Mouse (Mus musculus) neural tube, embryonic 12.5 days (tissue): ENCODE data around the gene Lilr4b. TPM values are rescaled to one million over a fixed set of nuclear protein-coding genes. Genes with fewer than 3 reads are reported as not detected.
"Not testable (repeated sequence)": the region's sequence is repeated elsewhere in the genome, so short reads cannot be mapped to it uniquely, and the experiment has no call there.

Source experiments
- ATAC-seq: fragments of 200-750 bp; cut with Nextera tagmentation; 2 replicates; pipeline ENCODE4 v1.8.0; 2017; ENCODE audit warnings: low read depth, mild to moderate bottlenecking, moderate TSS enrichment, moderate library complexity; ENCODE audit not compliant: low FRiP score
- H3K27ac ChIP-seq: fragments of 300-500 bp; sonication (generic); 2 replicates; pipeline ENCODE4 v1.5.1; 2016
- H3K27me3 ChIP-seq: fragments of 300-500 bp; sonication (generic); replicated peaks from 2 replicates; pipeline ENCODE4 v1.6.1; 2016; ENCODE audit warnings: mild to moderate bottlenecking
- H3K36me3 ChIP-seq: fragments of 300-500 bp; sonication (generic); 2 replicates; pipeline ENCODE4 v1.6.1; 2016; ENCODE audit warnings: mild to moderate bottlenecking
- H3K4me1 ChIP-seq: fragments of 300-500 bp; sonication (generic); 2 replicates; pipeline ENCODE4 v1.6.1; 2016
- H3K4me2 ChIP-seq: fragments of 300-500 bp; sonication (generic); replicated peaks from 2 replicates; pipeline ENCODE4 v1.6.1; 2016; ENCODE audit warnings: mild to moderate bottlenecking
- H3K4me3 ChIP-seq: fragments of 300-500 bp; sonication (generic); 2 replicates; pipeline ENCODE4 v1.5.1; 2016
- H3K9ac ChIP-seq: fragments of 300-500 bp; sonication (generic); 2 replicates; pipeline ENCODE4 v1.6.1; 2016; ENCODE audit warnings: mild to moderate bottlenecking
- H3K9me3 ChIP-seq: fragments of 300-500 bp; sonication (generic); 2 replicates; pipeline ENCODE4 v1.6.1; 2016; ENCODE audit warnings: mild to moderate bottlenecking
- WGBS: fragments of 180-500 bp; shearing (Covaris S2); methylation state at CpG from one replicate; pipeline ENCODE4 v1.1.7; 2016; 5-methylcytosine and 5-hydroxymethylcytosine counted together
- polyA plus RNA-seq: library from polyadenylated mRNA; unstranded; fragments of >200 nt; fragmentation: Nextera tagmentation; extraction: Ambion mirVana; gene quantifications from 2 replicates; pipeline ENCODE4 v1.2.1, GENCODE M21; 2016

The Lilr4b gene
- 0.28 TPM in 1 of 2 replicates, not detected in the other for polyA plus RNA-seq

GRCm38 (mm10) chr10:51480397-51480796 lies at the start of gene Lilr4b, which contains the start of gene Gm49339:
Gene Lilr4b (plus strand): TSS chr10:51480632.
Gene Gm49339 (plus strand): TSS chr10:51480612.
- not testable (repeated sequence) for ATAC-seq, H3K4me3 ChIP-seq, H3K27ac ChIP-seq, H3K27me3 ChIP-seq, H3K36me3 ChIP-seq, H3K4me2 ChIP-seq, H3K9me3 ChIP-seq, H3K9ac ChIP-seq, H3K4me1 ChIP-seq
- WGBS: 94% methylated on average over 1 of the region's 3 CpGs

DNA sequence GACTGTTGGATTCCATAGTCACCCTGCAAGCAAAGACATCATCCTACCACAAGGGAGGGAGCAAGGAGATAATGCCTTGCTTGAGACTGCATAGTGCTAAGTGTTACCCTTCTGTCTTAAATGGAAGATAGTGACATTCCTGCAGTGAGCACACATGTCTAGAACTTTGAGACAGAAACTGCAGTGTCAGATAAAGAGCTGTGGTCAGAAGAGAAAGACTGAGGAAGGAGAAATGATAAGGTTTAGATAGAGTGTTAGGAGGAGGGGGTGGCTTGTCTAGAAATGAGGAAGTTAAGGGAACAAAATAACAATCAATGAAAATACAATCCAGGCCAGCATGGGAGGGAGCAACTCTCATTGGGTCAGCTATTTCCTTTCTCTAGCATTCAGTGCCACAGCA lies 47.5 kb upstream of the Lilr4b start:
- Histone ChIP-seq H3K4me3 (no peak overlapping the region), H3K4me1 (no peaks in the 10 kb centered on the region), H3K27ac (no peak overlapping the region), H3K4me2 (no peak overlapping the region), H3K27me3 (no peaks in the 10 kb centered on the region), H3K9me3 (no peaks in the 10 kb centered on the region), H3K36me3 (no peaks in the 10 kb centered on the region), H3K9ac (no peak overlapping the region)
- ATAC-seq: no peak

- Histone ChIP-seq H3K4me3 (no peak overlapping the region), H3K27ac (no peak overlapping the region), H3K4me2 (no peak overlapping the region), H3K27me3 (no peaks in the 10 kb centered on the region), H3K9me3 (no peaks in the 10 kb centered on the region), H3K4me1 (no peaks in the 10 kb centered on the region), H3K36me3 (no peaks in the 10 kb centered on the region), H3K9ac (no peak overlapping the region)
- 82% methylated on average over 3 of the region's 3 CpGs for WGBS
- no peak for ATAC-seq
Measured at GRCm38 (mm10) chr10:51435684-51436083, 44.7 kb upstream of the Lilr4b start.

DNA sequence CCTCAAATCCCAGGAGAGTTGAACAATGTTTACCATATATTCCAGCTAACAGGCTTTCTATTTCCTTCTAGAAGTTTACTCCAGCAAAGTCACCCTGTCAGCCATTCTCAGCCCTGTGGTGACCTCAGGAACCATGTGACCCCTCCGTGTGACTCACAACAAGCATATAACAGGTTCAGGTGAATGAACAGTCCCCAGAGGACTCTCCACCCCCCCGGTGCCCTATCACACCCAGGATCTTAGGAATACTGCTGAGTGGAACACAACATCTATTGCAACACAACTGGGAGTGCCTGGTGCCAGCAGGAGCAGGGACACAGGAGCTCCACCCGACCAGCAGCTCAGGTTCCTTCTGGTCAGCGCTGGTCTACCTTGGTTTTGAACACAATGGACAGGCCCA lies 28.8 kb upstream of the Lilr4b start:
- H3K4me1 ChIP-seq: no peaks in the 10 kb centered on the region
- H3K27ac ChIP-seq: no peak overlapping the region
- H3K36me3 ChIP-seq: no peaks in the 10 kb centered on the region
- no peak overlapping the region for H3K4me3 ChIP-seq
- 83% methylated on average over 4 of the region's 4 CpGs for WGBS
- no peak for ATAC-seq
- no peaks in the 10 kb centered on the region for H3K9me3 ChIP-seq
- no peaks in the 10 kb centered on the region for H3K27me3 ChIP-seq
- no peak overlapping the region for H3K9ac ChIP-seq
- no peak overlapping the region for H3K4me2 ChIP-seq

DNA sequence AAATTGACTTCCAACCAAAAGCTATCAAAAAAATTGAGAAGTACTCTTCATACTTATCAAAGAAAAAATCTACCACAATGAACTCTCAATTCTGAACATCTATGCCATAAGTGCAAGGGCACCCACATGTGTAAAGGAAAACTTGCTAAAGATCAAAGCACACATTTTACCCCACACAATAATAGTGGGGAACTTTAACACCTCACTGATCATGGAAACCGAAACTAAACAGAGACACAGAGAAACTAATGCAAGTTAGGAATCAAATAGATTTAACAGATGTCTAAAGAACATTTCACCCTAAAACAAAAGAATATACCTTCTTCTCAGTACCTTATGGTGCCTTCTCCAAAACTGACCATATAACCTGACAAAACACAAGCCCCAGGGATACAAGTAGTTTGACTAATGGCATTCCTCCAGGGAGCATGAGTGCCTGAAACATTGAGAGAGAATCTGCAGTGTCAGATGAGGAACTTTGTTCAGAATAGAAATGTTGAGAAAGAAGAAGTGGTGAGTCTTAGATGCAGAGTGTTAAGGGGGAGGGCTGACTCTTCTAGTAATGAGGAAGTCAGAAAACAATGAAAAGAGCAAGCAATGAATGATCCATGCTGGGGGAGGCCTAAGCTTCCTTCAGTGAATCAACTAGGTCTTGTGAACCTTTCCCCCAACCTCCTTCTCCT lies 26.7 kb upstream of the Lilr4b start:
- Histone ChIP-seq H3K4me2 (no peak overlapping the region), H3K4me3 (no peak overlapping the region), H3K9ac (no peak overlapping the region), H3K36me3 (no peaks in the 10 kb centered on the region), H3K9me3 (no peaks in the 10 kb centered on the region), H3K27me3 (no peaks in the 10 kb centered on the region), H3K4me1 (no peaks in the 10 kb centered on the region), H3K27ac (no peak overlapping the region)
- ATAC-seq: no peak
- WGBS: 86% methylated on average over 1 of the region's 1 CpGs

GRCm38 (mm10) chr10:51454365-51454764 lies 26.1 kb upstream of the Lilr4b start:
- Histone ChIP-seq H3K36me3 (no peaks in the 10 kb centered on the region), H3K9me3 (no peaks in the 10 kb centered on the region), H3K4me2 (no peak overlapping the region), H3K9ac (no peak overlapping the region), H3K27ac (no peak overlapping the region), H3K4me3 (no peak overlapping the region), H3K4me1 (no peaks in the 10 kb centered on the region), H3K27me3 (no peaks in the 10 kb centered on the region)
- no peak for ATAC-seq
- 69% methylated on average over 1 of the region's 1 CpGs for WGBS

DNA sequence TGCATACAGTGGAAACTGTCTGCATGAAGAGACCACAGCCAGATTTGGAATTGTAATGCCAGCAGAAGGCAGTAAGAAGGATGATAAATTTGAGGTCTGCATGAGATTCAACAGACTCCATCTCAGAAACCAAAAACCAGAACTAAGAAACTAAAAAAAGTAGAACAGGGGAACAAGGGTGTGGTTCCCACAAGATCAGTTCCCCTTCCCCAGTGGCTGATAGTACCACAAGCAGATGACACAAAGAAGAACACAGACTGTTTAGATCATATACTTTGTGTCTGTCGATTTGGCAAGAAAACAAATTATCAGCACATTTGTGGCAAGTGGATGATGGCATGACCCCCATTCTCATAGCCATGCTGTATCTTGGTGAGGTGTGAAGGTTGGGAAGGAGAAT lies 24.7 kb upstream of the Lilr4b start:
- Histone ChIP-seq H3K9ac (no peak overlapping the region), H3K27ac (no peak overlapping the region), H3K27me3 (no peaks in the 10 kb centered on the region), H3K36me3 (no peaks in the 10 kb centered on the region), H3K4me3 (no peak overlapping the region), H3K9me3 (no peaks in the 10 kb centered on the region), H3K4me1 (no peaks in the 10 kb centered on the region), H3K4me2 (no peak overlapping the region)
- ATAC-seq: no peak
- WGBS: 88% methylated on average over 1 of the region's 1 CpGs

GRCm38 (mm10) chr10:51456369-51456768 lies 24.1 kb upstream of the Lilr4b start:
- no peak for ATAC-seq
- no peaks in the 10 kb centered on the region for H3K9me3 ChIP-seq
- H3K9ac ChIP-seq: no peak overlapping the region
- H3K36me3 ChIP-seq: no peaks in the 10 kb centered on the region
- H3K4me2 ChIP-seq: no peak overlapping the region
- H3K4me3 ChIP-seq: no peak overlapping the region
- H3K27me3 ChIP-seq: no peaks in the 10 kb centered on the region
- no peaks in the 10 kb centered on the region for H3K4me1 ChIP-seq
- no peak overlapping the region for H3K27ac ChIP-seq
- WGBS: 81% methylated on average over 4 of the region's 4 CpGs

- H3K4me2 ChIP-seq, ATAC-seq: not testable (repeated sequence)
Measured at GRCm38 (mm10) chr10:51463800-51464199, 16.6 kb upstream of the Lilr4b start.

DNA sequence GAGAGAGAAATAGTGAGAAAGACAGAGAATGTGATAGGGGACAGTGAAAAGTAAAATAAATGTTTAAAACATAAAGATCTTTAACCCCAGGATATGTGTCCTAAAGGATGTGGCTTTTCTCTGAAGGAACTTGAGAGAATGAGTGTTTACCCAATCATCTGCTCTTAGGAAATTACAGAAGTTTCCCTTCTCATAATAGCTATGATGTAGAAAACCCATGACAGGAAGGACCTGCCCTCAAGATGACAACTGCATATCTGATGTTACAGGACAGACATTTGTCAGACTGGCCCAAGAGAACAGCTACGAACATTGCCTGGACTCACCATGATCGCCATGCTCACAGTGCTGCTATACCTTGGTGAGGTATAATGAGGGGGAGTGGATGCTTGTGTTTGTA lies 10.3 kb downstream of the Lilr4b start, which contains the start of gene Lilrb4a:
Gene Lilrb4a (plus strand): TSS at position 266 of the 400 bp plus-strand sequence.
- H3K27ac ChIP-seq, H3K4me2 ChIP-seq, H3K27me3 ChIP-seq, H3K9me3 ChIP-seq, H3K4me1 ChIP-seq, H3K36me3 ChIP-seq, H3K9ac ChIP-seq, ATAC-seq, H3K4me3 ChIP-seq: not testable (repeated sequence)
- no CpG with 5 or more reads among the region's 2 CpGs for WGBS

More at GRCm38 (mm10) chr10:51463800-51464199, 16.6 kb upstream of the Lilr4b start:
- H3K36me3 ChIP-seq, H3K27ac ChIP-seq, H3K9ac ChIP-seq, H3K4me3 ChIP-seq, H3K4me1 ChIP-seq, H3K27me3 ChIP-seq, H3K9me3 ChIP-seq: not testable (repeated sequence)
- WGBS: 49% methylated on average over 4 of the region's 4 CpGs

- Histone ChIP-seq H3K4me2 (no peak overlapping the region), H3K9ac (no peak overlapping the region), H3K27ac (no peak overlapping the region), H3K9me3 (no peaks in the 10 kb centered on the region), H3K4me3 (no peak overlapping the region), H3K4me1 (no peaks in the 10 kb centered on the region), H3K36me3 (no peaks in the 10 kb centered on the region), H3K27me3 (no peaks in the 10 kb centered on the region)
- no peak for ATAC-seq
Measured at GRCm38 (mm10) chr10:51520021-51520420, 39.6 kb downstream of the Lilr4b start.

GRCm38 (mm10) chr10:51521453-51521852 lies 41.0 kb downstream of the Lilr4b start:
- Histone ChIP-seq H3K4me2 (no peak overlapping the region), H3K27ac (no peak overlapping the region), H3K27me3 (no peaks in the 10 kb centered on the region), H3K36me3 (no peaks in the 10 kb centered on the region), H3K4me3 (no peak overlapping the region), H3K9ac (no peak overlapping the region), H3K9me3 (no peaks in the 10 kb centered on the region), H3K4me1 (no peaks in the 10 kb centered on the region)
- no peak for ATAC-seq

DNA sequence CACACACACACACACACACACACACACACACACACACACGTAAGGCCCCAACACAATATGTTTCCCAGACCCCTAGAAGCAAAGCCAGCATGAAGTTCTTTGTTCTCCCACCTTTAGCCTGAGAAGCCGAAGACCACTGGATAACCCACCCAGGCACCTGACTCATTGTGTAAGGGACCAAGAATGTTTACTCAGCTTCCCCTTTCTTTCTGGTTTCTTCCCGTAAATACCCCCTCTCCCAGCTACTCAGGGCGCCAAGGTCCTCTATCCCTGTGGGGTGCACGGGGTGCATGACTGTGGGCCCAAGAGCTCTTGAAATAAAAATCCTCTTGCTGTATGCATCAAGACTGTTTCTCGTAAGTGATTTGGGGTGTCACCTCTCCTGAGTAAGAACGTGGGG lies 45.7 kb downstream of the Lilr4b start:
- H3K9me3 ChIP-seq: no peaks in the 10 kb centered on the region
- H3K4me3 ChIP-seq: no peak overlapping the region
- no peak overlapping the region for H3K9ac ChIP-seq
- 77% methylated on average over 7 of the region's 7 CpGs for whole genome bisulfite sequencing
- no peak for ATAC-seq
- H3K4me2 ChIP-seq: no peak overlapping the region
- no peak overlapping the region for H3K27ac ChIP-seq
- H3K4me1 ChIP-seq: no peaks in the 10 kb centered on the region
- H3K27me3 ChIP-seq: no peaks in the 10 kb centered on the region
- no peaks in the 10 kb centered on the region for H3K36me3 ChIP-seq
